Mouse (Mus musculus) urinary bladder, adult 18-20 months (tissue): ENCODE data around the gene Pglyrp1.

Experiments used
- DNase-seq, 2 experiments: peaks; one replicate each; pipeline ENCODE4 v3.0.0; 2022; ENCODE audit warnings: low spot score in 2 of 2, mixed read lengths in 2 of 2

Gene Pglyrp1

DNA sequence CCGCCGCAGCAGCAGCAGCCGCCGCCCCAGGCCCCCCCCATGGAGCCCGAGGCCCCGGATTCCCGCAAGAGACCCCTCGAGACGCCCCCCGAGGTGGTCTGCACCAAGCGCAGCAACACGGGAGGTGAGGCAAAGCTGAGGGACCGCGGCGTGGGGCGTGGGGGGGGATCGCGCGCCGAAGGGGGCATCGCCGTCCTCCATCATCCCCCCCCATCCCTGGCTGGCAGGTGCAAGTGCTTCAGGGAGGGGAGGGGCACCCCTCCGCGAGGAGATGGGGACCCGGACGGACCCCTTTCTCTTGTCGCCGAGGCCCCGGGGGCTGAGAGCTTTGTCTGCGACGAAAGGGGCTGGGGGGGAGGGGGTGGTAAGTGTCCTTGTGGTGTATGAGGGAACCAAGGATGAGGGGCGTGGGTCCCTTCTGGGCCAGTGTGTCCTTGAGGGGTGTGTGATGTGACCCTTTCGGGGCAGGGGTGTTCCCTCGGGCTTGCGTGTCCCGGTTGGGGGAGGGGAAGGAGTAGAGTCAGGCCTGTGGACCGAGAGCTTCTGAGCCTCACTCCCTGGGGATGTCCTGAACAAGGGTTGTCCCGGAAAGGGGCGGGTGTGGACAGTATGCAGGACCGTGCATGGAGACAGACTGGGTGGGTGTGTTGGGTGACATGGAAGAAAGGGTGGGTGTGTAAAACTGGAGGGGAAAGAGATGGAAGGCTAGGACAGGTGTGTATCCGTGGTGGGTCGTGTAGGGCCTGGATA lies 55.1 kb downstream of the Pglyrp1 start:
- DNase-seq = no peak

DNA sequence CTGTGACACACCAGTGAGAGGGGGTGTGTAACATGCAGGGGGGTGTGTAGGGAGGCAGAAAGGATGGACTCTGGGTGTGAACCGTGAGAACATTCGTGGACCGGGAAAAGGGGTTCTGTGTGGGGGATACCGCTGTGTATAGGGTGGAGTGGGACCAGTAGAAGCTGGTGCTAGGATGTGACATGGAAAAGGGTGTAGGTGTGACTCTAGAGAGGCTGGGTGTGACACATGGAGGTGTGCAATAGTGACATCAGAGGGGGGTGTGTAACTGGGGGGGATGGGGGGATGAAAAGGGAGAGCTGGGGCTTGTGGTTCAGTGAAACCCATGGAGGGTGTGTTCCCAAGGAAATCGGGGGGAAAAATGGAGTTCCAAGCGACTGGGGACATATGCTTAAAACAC lies 55.8 kb downstream of the Pglyrp1 start:
- DNase-seq = no peak

DNA sequence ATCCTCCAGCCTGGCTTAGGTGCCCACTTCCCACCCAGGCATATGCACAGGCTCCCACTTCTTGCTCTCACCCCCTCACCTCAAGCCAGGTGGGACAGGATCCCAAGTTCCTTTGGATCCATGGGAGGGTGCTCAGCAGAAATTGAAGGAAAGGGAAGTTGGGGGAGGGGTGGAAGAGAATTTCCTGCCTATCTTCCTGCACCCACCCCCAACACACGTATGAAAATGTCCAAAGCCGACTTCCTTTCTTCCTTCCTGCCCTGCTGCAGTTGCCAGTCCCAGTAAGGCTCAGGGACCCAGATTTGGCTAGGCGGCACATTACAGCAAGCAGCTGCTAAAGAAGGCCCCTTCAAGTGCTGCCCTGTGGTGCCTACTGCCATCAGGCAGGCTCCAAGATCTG lies 56.6 kb downstream of the Pglyrp1 start:
- DNase-seq = no peak
